Mouse (Mus musculus): ENCODE measurements at regions not wholly inside any gene's neighbourhood (a gene's known extent, or its start where the extent isn't known, plus 50 kb on each side); places are given as distances from the start of the nearest gene placed in this dataset.

GRCm38 (mm10) chr4:131587536-131587935 is 250.6 kb downstream of the Ptpru start:
- Histone ChIP-seq H3K4me3 (no peak overlapping the region), H3K4me1 (peaks cover 2% of the 10 kb centered on the region; the same call in 1 of the 2 replicates), H3K9me3 (replicated peaks) (no peaks in the 10 kb centered on the region), H3K27me3 (ENCODE audit: low read depth, poor library complexity, severe bottlenecking) (no peaks in the 10 kb centered on the region), H3K27ac (no peak overlapping the region), H3K36me3 (no peaks in the 10 kb centered on the region)
- WGBS, result 68% methylated on average over 7 of the region's 7 CpGs
- no peak for DNase-seq (ENCODE audit: low spot score)

- no peak overlapping the region for H3K4me3 ChIP-seq
- no peak for DNase-seq (ENCODE audit: low spot score)
- 73% methylated on average over 4 of the region's 4 CpGs for WGBS
Measured at GRCm38 (mm10) chr4:131590136-131590535, 248.0 kb downstream of the Ptpru start.

GRCm38 (mm10) chr4:131591456-131591855 is 246.6 kb downstream of the Ptpru start:
- 94% methylated on average over 5 of the region's 5 CpGs for WGBS
- H3K4me1 ChIP-seq, result no peaks in the 10 kb centered on the region

More at GRCm38 (mm10) chr4:131590136-131590535, 248.0 kb downstream of the Ptpru start:
- H3K27ac ChIP-seq, result no peak overlapping the region
- no peaks in the 10 kb centered on the region for H3K27me3 ChIP-seq (ENCODE audit: low read depth, poor library complexity, severe bottlenecking)
- H3K9me3 ChIP-seq (replicated peaks), result no peaks in the 10 kb centered on the region
- H3K4me1 ChIP-seq, result no peaks in the 10 kb centered on the region
- no peaks in the 10 kb centered on the region for H3K36me3 ChIP-seq

GRCm38 (mm10) chr4:131597996-131598395 is 240.1 kb downstream of the Ptpru start:
- no peak for DNase-seq (ENCODE audit: low spot score)
- H3K4me3 ChIP-seq, result no peak overlapping the region
- no peak overlapping the region for H3K27ac ChIP-seq
- H3K4me1 ChIP-seq, result no peaks in the 10 kb centered on the region
- no peaks in the 10 kb centered on the region for H3K36me3 ChIP-seq
- H3K27me3 ChIP-seq (ENCODE audit: low read depth, poor library complexity, severe bottlenecking), result no peaks in the 10 kb centered on the region
- no peaks in the 10 kb centered on the region for H3K9me3 ChIP-seq (replicated peaks)
- 93% methylated on average over 10 of the region's 10 CpGs for WGBS

More at GRCm38 (mm10) chr4:131591456-131591855, 246.6 kb downstream of the Ptpru start:
- no peaks in the 10 kb centered on the region for H3K36me3 ChIP-seq
- no peaks in the 10 kb centered on the region for H3K9me3 ChIP-seq (replicated peaks)
- no peak for DNase-seq (ENCODE audit: low spot score)
- H3K27ac ChIP-seq, result no peak overlapping the region
- H3K27me3 ChIP-seq (ENCODE audit: low read depth, poor library complexity, severe bottlenecking), result no peaks in the 10 kb centered on the region
- H3K4me3 ChIP-seq, result no peak overlapping the region

- no peak overlapping the region for H3K4me3 ChIP-seq
- WGBS, result 85% methylated on average over 8 of the region's 8 CpGs
Measured at GRCm38 (mm10) chr4:131614434-131614833, 223.7 kb downstream of the Ptpru start.

GRCm38 (mm10) chr4:131615587-131615986 is 222.5 kb downstream of the Ptpru start:
- H3K27me3 ChIP-seq (ENCODE audit: low read depth, poor library complexity, severe bottlenecking), result no peaks in the 10 kb centered on the region
- no peaks in the 10 kb centered on the region for H3K9me3 ChIP-seq (replicated peaks)
- H3K4me1 ChIP-seq, result no peaks in the 10 kb centered on the region
- no peak overlapping the region for H3K4me3 ChIP-seq
- WGBS, result 78% methylated on average over 12 of the region's 12 CpGs
- H3K36me3 ChIP-seq, result no peaks in the 10 kb centered on the region
- no peak for DNase-seq (ENCODE audit: low spot score)
- H3K27ac ChIP-seq, result no peak overlapping the region

More at GRCm38 (mm10) chr4:131614434-131614833, 223.7 kb downstream of the Ptpru start:
- H3K36me3 ChIP-seq, result no peaks in the 10 kb centered on the region
- H3K9me3 ChIP-seq (replicated peaks), result no peaks in the 10 kb centered on the region
- no peaks in the 10 kb centered on the region for H3K4me1 ChIP-seq
- H3K27me3 ChIP-seq (ENCODE audit: low read depth, poor library complexity, severe bottlenecking), result no peaks in the 10 kb centered on the region
- DNase-seq (ENCODE audit: low spot score), result no peak
- H3K27ac ChIP-seq, result no peak overlapping the region

- no peaks in the 10 kb centered on the region for H3K27me3 ChIP-seq (ENCODE audit: low read depth, poor library complexity, severe bottlenecking)
- 80% methylated on average over 5 of the region's 5 CpGs for WGBS
- no peak overlapping the region for H3K4me3 ChIP-seq
- H3K9me3 ChIP-seq (replicated peaks), result no peaks in the 10 kb centered on the region
- DNase-seq (ENCODE audit: low spot score), result no peak
- peaks cover 28% of the 10 kb centered on the region for H3K4me1 ChIP-seq
- no peak overlapping the region for H3K27ac ChIP-seq
- no peaks in the 10 kb centered on the region for H3K36me3 ChIP-seq
Measured at GRCm38 (mm10) chr4:131638105-131638504, 200.0 kb downstream of the Ptpru start.

- Histone ChIP-seq H3K36me3 (no peaks in the 10 kb centered on the region), H3K4me1 (no peaks in the 10 kb centered on the region), H3K27me3 (ENCODE audit: low read depth, poor library complexity, severe bottlenecking) (no peaks in the 10 kb centered on the region), H3K27ac (no peak overlapping the region), H3K4me3 (no peak overlapping the region), H3K9me3 (replicated peaks) (no peaks in the 10 kb centered on the region)
- WGBS, result 60% methylated on average over 8 of the region's 8 CpGs
- DNase-seq (ENCODE audit: low spot score), result no peak
Measured at GRCm38 (mm10) chr4:131656034-131656433, 182.1 kb downstream of the Ptpru start.

GRCm38 (mm10) chr4:131657922-131658321 is 180.2 kb downstream of the Ptpru start:
- H3K9me3 ChIP-seq (replicated peaks), result no peaks in the 10 kb centered on the region
- 23% methylated on average over 10 of the region's 10 CpGs for whole genome bisulfite sequencing

GRCm38 (mm10) chr4:131660931-131661330 is 177.2 kb downstream of the Ptpru start:
- no peaks in the 10 kb centered on the region for H3K36me3 ChIP-seq
- no peaks in the 10 kb centered on the region for H3K9me3 ChIP-seq (replicated peaks)
- H3K27ac ChIP-seq, result no peak overlapping the region
- WGBS, result 77% methylated on average over 2 of the region's 2 CpGs
- no peaks in the 10 kb centered on the region for H3K27me3 ChIP-seq (ENCODE audit: low read depth, poor library complexity, severe bottlenecking)
- H3K4me3 ChIP-seq, result no peak overlapping the region
- no peaks in the 10 kb centered on the region for H3K4me1 ChIP-seq
- DNase-seq (ENCODE audit: low spot score), result no peak

More at GRCm38 (mm10) chr4:131657922-131658321, 180.2 kb downstream of the Ptpru start:
- DNase-seq (ENCODE audit: low spot score), result peak; percentile 67
- Histone ChIP-seq H3K27me3 (ENCODE audit: low read depth, poor library complexity, severe bottlenecking) (no peaks in the 10 kb centered on the region), H3K4me1 (no peaks in the 10 kb centered on the region), H3K36me3 (no peaks in the 10 kb centered on the region), H3K27ac (no peak overlapping the region), H3K4me3 (no peak overlapping the region)

GRCm38 (mm10) chr4:131671784-131672515 is 166.1 kb downstream of the Ptpru start:
- Histone ChIP-seq H3K36me3 (no peaks in the 10 kb centered on the region), H3K9me3 (replicated peaks) (no peaks in the 10 kb centered on the region), H3K27ac (no peak overlapping the region), H3K4me3 (no peak overlapping the region), H3K4me1 (0 out of 2 replicates have a peak, but pooled peaks cover 2% of the 10 kb centered on the region), H3K27me3 (ENCODE audit: low read depth, poor library complexity, severe bottlenecking) (no peaks in the 10 kb centered on the region)
- DNase-seq (ENCODE audit: low spot score), result no peak
- WGBS, result 62% methylated on average over 11 of the region's 11 CpGs

- Histone ChIP-seq H3K9me3 (replicated peaks) (no peaks in the 10 kb centered on the region), H3K4me1 (no peaks in the 10 kb centered on the region), H3K27me3 (ENCODE audit: low read depth, poor library complexity, severe bottlenecking) (no peaks in the 10 kb centered on the region), H3K36me3 (no peaks in the 10 kb centered on the region), H3K4me3 (no peak overlapping the region), H3K27ac (no peak overlapping the region)
- DNase-seq (ENCODE audit: low spot score), result no peak
- WGBS, result 80% methylated on average over 7 of the region's 7 CpGs
Measured at GRCm38 (mm10) chr4:131677966-131678365, 160.1 kb downstream of the Ptpru start.

- no peak overlapping the region for H3K27ac ChIP-seq
- H3K4me3 ChIP-seq, result no peak overlapping the region
- no peaks in the 10 kb centered on the region for H3K9me3 ChIP-seq (replicated peaks)
- no peaks in the 10 kb centered on the region for H3K4me1 ChIP-seq
- WGBS, result 84% methylated on average over 7 of the region's 7 CpGs
- DNase-seq (ENCODE audit: low spot score), result no peak
- no peaks in the 10 kb centered on the region for H3K36me3 ChIP-seq
- no peaks in the 10 kb centered on the region for H3K27me3 ChIP-seq (ENCODE audit: low read depth, poor library complexity, severe bottlenecking)
Measured at GRCm38 (mm10) chr4:131683176-131683575, 154.9 kb downstream of the Ptpru start.

All from limb, embryonic 10.5 days (tissue).